Mouse (Mus musculus): Measurements from ENCODE around the gene Ube2e3.

GRCm38 (mm10) chr2:78927625-78928024 is 59.7 kb downstream of the Ube2e3 start:
- TF ChIP-seq POLR2A (IDR thresholded peaks at IDR 0.05; ENCODE audit: borderline replicate concordance, low read depth, low read length): no peak
- no peak for TF ChIP-seq CTCF (IDR thresholded peaks at IDR 0.05; ENCODE audit: low read depth, low read length)
